Mouse (Mus musculus): ENCODE measurements around the gene Nme7.

- TF ChIP-seq CTCF (conservative IDR thresholded peaks at IDR 0.05; ENCODE audit: insufficient read depth, insufficient read length, low read depth, low read length) (no peak), POLR2A (IDR thresholded peaks at IDR 0.05; ENCODE audit: low read depth, low read length) (no peak)
These were observed 116.9 kb downstream of the Nme7 start for GRCm38 (mm10) chr1:164420623-164421354.

Data from kidney, adult 2 months (tissue).